ENCODE assay signal across 18 mouse cellular contexts in the genomic region with DNA sequence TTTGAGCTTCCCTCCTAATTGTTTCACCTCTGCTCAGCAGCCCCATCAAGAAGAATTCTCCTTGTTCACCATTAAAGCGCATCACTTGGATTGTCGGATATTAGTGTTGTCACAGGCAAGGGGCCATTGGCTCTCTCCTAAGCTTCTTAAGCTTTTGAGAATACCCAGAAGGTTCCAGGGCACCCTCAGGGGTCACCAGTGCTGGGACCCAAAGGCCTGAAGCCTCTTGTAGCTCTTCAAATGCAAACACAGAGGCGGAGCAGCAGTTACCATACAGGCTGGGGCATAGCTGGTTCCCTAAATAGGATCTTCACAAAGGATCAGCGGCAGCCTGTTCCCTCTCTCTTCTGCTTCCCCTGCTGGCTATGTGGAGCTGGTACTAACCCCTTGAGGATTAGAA.
"Had no signal": no experiment of that assay in that cellular context is flagged by ENCODE, and none has a peak within 500 bp of the region (broad histone marks: within the 10 kb centered on the region; RNA-seq: fewer than 3 reads in every experiment).

No protein-coding gene starts in this region.

- H3K4me2 ChIP-seq: kidney, embryonic 15.5 days; limb, embryonic 12.5 days; limb, embryonic 15.5 days; liver, embryonic 11.5 days; lung, embryonic 14.5 days had no signal

- H3K27ac ChIP-seq: kidney, embryonic 15.5 days; left cerebral cortex, adult 2 months; limb, embryonic 12.5 days; limb, embryonic 15.5 days; liver, embryonic 14.5 days; macrophage had no signal

- H3K36me3 ChIP-seq: kidney, embryonic 15.5 days; limb, embryonic 12.5 days; limb, embryonic 15.5 days had no signal

- H3K9me3 ChIP-seq: kidney, embryonic 15.5 days; limb, embryonic 12.5 days; limb, embryonic 15.5 days had no signal

- H3K9ac ChIP-seq: kidney, embryonic 15.5 days; limb, embryonic 12.5 days; limb, embryonic 15.5 days; liver, embryonic 14.5 days; liver, postnatal 0 days; lung, embryonic 14.5 days had no signal

- ATAC-seq: liver, postnatal 0 days; lung, postnatal 0 days had no signal

- H3K4me3 ChIP-seq: kidney, embryonic 15.5 days; left cerebral cortex, adult 2 months; limb, embryonic 12.5 days; limb, embryonic 15.5 days had no signal

- DNase-seq: kidney, adult 11 months; kidney, adult 8-10 months; kidney, postnatal 10 days; kidney, postnatal 36 days; layer of hippocampus, postnatal 36 days; left cerebral cortex, postnatal 4 days; liver, postnatal 0 days; lung, embryonic 14.5 days; thymus, adult 18-20 months; thymus, postnatal 36 days had no signal
